Mouse (Mus musculus) CD4-positive, CD25-positive, alpha-beta regulatory T cell, adult 9 weeks (primary cell): ENCODE data around the gene Stkld1. TPM values are rescaled to one million over a fixed set of nuclear protein-coding genes. Genes with fewer than 3 reads are reported as not detected.

Source experiments
- polyA plus RNA-seq: library from polyadenylated mRNA; unstranded; fragments of 100-300 nt; shearing (Covaris generic); gene quantifications from one replicate; pipeline ENCODE4 v1.2.1, GENCODE M21; 2017

The Stkld1 gene
- 0.25 TPM for polyA plus RNA-seq

GRCm38 (mm10) chr2:26933304-26934055, at the start of gene Stkld1, which contains the start of gene Surf4:
Gene Stkld1, plus strand, starts transcription at chr2:26934047.
Gene Surf4, minus strand, starts transcription at chr2:26933928.

DNA sequence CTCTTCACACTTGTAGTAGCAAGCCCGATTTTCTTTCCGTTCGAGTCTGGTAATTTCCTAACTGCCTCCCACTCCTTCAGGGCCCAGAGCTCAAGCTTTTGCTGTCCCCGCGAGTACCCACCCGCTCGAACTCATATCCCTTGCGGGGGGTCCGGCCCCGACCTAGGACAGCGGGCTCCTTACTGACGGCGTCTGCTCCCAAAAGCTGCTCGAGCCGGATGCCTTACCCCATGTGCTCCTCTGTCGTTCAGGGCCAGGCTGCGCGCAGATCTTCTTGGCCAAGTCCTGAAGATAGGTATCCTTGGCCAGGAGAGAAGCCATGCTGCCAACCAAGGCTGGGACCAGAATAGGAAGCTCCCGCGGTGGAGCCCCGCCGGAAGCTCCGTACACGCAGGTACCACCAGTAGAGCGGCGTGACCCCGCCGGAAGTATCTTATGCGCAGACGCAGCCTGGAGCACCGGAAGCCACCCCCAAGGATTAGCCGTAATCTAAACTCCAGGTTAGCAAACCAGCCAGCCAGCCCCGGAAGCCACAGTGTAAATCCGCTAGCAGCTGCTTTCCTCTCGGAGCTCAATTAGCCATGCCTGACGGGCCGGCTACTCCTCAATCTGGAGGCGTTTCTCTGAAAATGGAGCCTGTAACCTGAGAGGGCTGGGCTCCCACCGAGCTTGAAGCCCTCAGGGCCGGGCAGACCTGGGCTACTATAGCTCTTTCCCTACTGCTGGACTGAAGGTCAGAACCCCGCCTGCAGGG, 31.2 kb upstream of the Stkld1 start, which contains the start of gene Surf6:
TSS of gene Surf6 (minus strand) at position 413 of the 754 bp plus-strand sequence.

DNA sequence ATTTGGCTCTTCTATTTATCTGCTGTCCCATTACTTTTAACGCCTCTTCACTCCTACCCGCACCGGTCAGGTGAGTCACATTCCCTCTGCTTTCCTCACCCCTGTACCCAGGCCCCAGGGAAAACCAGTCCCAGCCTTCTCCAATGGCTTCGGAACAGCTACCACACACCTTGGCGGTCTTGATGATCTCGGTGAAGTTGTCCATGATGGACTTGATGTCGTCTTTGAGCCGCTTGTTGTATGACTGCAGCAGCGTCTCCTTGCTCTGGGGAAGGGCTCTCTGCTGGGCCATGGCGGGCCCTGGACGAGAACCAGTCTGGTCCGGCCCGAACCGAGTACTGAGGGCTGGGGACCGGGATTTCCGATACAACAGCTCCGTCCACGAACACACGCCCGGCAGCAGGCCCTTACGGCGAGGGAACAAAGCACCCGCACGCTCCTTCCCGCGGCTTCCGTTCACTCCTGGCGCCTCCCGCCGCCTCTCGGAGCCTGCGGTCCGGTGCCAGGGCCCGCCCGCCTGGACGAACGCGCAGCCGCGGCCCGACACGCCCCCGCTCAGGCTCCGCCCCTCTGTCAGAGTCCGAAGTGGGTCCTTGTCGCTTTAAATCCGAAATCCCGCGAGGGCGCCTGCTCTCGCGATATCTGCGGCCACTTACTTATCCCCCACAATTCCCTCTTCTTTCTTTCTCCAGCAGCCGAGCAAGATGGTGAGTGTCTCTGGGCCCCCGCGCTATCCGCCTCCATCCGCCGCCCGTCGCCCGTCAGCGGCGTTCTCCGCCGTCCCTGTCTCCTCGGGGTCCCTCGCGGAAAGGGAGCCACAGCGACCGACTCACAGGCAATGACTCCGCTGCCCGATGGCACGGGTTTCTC, 23.5 kb upstream of the Stkld1 start, which contains the start of the genes Med22 and Rpl7a:
TSS of gene Med22 (minus strand) at position 554 of the 870 bp plus-strand sequence.
TSS of gene Rpl7a (plus strand) at position 641 of the 870 bp plus-strand sequence.

DNA sequence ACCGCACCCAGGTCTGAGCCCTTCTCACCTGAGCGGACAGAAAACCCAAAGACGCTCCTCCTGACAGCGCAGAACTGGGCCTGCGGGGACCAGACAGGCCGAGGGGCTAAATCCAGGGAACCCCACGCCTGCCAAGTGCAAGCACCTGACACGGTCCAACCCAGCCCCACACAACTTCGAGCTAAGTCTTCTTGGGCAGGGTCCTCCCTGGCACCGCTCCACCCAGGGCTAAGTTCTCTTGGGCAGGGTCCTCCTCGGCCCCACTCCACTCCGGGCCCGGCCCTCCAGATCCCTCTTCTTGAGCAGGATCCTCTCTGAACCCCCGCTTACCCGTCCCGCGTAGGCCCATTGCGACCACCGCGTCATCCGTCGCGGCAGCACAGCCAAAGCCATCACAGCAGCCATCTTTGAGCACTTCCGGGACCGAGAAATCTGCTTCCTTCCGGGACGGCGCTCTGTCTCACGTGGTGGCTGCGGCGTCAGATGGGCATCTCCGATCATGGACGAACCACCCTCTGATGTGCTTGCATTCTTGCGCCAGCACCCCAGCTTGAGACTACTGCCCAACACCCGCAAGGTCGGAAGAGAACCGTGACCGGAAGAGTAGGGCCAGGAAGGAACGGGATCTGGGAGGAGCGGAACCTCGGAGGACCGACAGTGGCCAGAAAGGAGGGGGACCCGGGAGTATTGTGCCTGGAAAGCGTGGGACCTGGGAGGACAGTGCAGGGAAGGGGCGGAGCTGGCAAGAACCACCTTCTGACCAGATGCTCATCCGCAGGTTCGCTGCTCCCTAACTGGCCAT, 17.7 kb upstream of the Stkld1 start, which contains the start of the genes Surf2 and Surf1:
TSS of gene Surf2 (plus strand) at position 441 of the 802 bp plus-strand sequence.
TSS of gene Surf1 (minus strand) at position 604 of the 802 bp plus-strand sequence.

GRCm38 (mm10) chr2:26963923-26964723, 30.3 kb downstream of the Stkld1 start, which contains the start of gene Rexo4:
Gene Rexo4, minus strand, starts transcription at chr2:26964386.

DNA sequence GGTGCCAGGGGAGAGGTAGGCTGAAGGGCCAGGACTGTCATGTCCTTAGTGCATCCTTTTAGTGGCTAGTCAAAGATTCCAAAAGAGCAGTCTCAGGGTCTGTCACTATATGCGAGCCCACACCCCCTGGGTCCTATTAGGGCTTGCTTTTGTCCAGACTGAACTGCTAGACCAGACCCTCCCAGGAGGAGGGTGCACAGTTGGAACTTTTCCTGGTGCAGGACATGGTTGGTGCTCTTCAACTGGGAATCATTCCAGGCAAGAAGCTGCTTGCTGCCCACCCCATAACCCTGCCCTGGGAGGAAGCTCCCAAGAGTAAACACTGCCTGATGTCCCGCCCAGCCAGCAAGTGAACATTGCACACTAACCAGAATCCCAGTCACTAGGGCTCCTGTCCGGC, 39.3 kb downstream of the Stkld1 start, which contains the start of gene Adamts13:
TSS of gene Adamts13 (plus strand) at position 301 of the 400 bp plus-strand sequence.

Other genes starting within 250 kb of the Stkld1 start
- gene Abo, start 69.1 kb upstream of the Stkld1 start, polyA plus RNA-seq, result not detected
- 51.6 TPM for gene Surf6, start 31.2 kb upstream of the Stkld1 start, polyA plus RNA-seq
- 39.5 TPM for gene Med22, start 23.4 kb upstream of the Stkld1 start, polyA plus RNA-seq
- 363 TPM for gene Rpl7a, start 23.3 kb upstream of the Stkld1 start, polyA plus RNA-seq
- gene Surf2, start 17.7 kb upstream of the Stkld1 start, polyA plus RNA-seq, result 83.9 TPM
- 120 TPM for gene Surf1, start 17.5 kb upstream of the Stkld1 start, polyA plus RNA-seq
- 148 TPM for gene Surf4, start 119 bp upstream of the Stkld1 start, polyA plus RNA-seq
- gene Rexo4, start 30.3 kb downstream of the Stkld1 start, polyA plus RNA-seq, result 79.3 TPM
- gene Adamts13, start 39.4 kb downstream of the Stkld1 start, polyA plus RNA-seq, result not detected
- gene Cacfd1, start 75.9 kb downstream of the Stkld1 start, polyA plus RNA-seq, result 21.8 TPM
- gene Slc2a6, start 94.0 kb downstream of the Stkld1 start, polyA plus RNA-seq, result 3.6 TPM
- gene Mymk, start 138.1 kb downstream of the Stkld1 start, polyA plus RNA-seq, result not detected
- gene Adamtsl2, start 145.3 kb downstream of the Stkld1 start, polyA plus RNA-seq, result 0.26 TPM
- not detected for gene Fam163b, start 208.4 kb downstream of the Stkld1 start, polyA plus RNA-seq
- 0.17 TPM for gene Dbh, start 231.2 kb downstream of the Stkld1 start, polyA plus RNA-seq